Comparison of ENCODE assay signal across 19 mouse cellular contexts in genomic region chr1:106497999-106498398, GRCm38 (mm10).
DNase-seq lines count a peak whose midpoint lies in the region; ATAC-seq and TF ChIP-seq lines count a peak whose summit lies in the region.
"Had no signal": no experiment of that assay in that cellular context is flagged by ENCODE, and none has a peak within 500 bp of the region (broad histone marks: within the 10 kb centered on the region; RNA-seq: fewer than 3 reads in every experiment).

No protein-coding gene starts in this region.

- no peak overlapping the region for H3K4me2 ChIP-seq in forebrain, embryonic 14.5 days (ENCODE audit: low read length)
- no peak overlapping the region for H3K4me2 ChIP-seq in forebrain, embryonic 16.5 days (ENCODE audit: low read length)
- no peak overlapping the region for H3K4me2 ChIP-seq in hindbrain, postnatal 0 days (ENCODE audit: low read depth, low read length)
- H3K4me2 ChIP-seq in hindbrain, embryonic 11.5 days (replicated peaks; ENCODE audit: low read depth, low read length), result no peak overlapping the region
- no peak overlapping the region for H3K4me2 ChIP-seq in midbrain, postnatal 0 days (ENCODE audit: low read depth, low read length, poor library complexity, severe bottlenecking)
- no peak overlapping the region for H3K4me2 ChIP-seq in midbrain, embryonic 15.5 days
- H3K4me2 ChIP-seq: embryonic facial prominence, embryonic 12.5 days; forebrain, embryonic 13.5 days had no signal

- TF ChIP-seq CTCF in hindbrain, postnatal 0 days (IDR thresholded peaks at IDR 0.05; ENCODE audit: low read depth), result no peak
- TF ChIP-seq CTCF in midbrain, postnatal 0 days (IDR thresholded peaks at IDR 0.05), result no peak
- TF ChIP-seq CTCF in brain, embryonic 14.5 days (IDR thresholded peaks at IDR 0.05; ENCODE audit: borderline replicate concordance, extremely low read depth, insufficient read depth, insufficient read length), result no peak

- no peak overlapping the region for H3K9ac ChIP-seq in forebrain, embryonic 14.5 days (ENCODE audit: low read length)
- H3K9ac ChIP-seq in forebrain, embryonic 16.5 days (replicated peaks; ENCODE audit: low read depth, low read length), result no peak overlapping the region
- no peak overlapping the region for H3K9ac ChIP-seq in hindbrain, postnatal 0 days (replicated peaks; ENCODE audit: low read length)
- H3K9ac ChIP-seq in hindbrain, embryonic 11.5 days (ENCODE audit: low read depth, low read length), result no peak overlapping the region
- H3K9ac ChIP-seq in midbrain, postnatal 0 days (replicated peaks; ENCODE audit: low read length, poor library complexity, severe bottlenecking), result no peak overlapping the region
- H3K9ac ChIP-seq in midbrain, embryonic 15.5 days, result no peak overlapping the region
- H3K9ac ChIP-seq: embryonic facial prominence, embryonic 12.5 days; forebrain, embryonic 13.5 days; forebrain, postnatal 0 days had no signal

- H3K4me3 ChIP-seq in forebrain, embryonic 14.5 days (ENCODE audit: low read depth, low read length), result no peak overlapping the region
- H3K4me3 ChIP-seq in forebrain, embryonic 16.5 days (replicated peaks; ENCODE audit: low read length), result no peak overlapping the region
- H3K4me3 ChIP-seq in hindbrain, postnatal 0 days (ENCODE audit: low read length), result no peak overlapping the region
- no peak overlapping the region for H3K4me3 ChIP-seq in hindbrain, embryonic 11.5 days (ENCODE audit: low read depth, low read length)
- no peak overlapping the region for H3K4me3 ChIP-seq in midbrain, postnatal 0 days (ENCODE audit: low read depth, low read length)
- H3K4me3 ChIP-seq in midbrain, embryonic 15.5 days, result no peak overlapping the region
- H3K4me3 ChIP-seq: embryonic facial prominence, embryonic 10.5 days; embryonic facial prominence, embryonic 12.5 days; forebrain, embryonic 13.5 days had no signal

- no peaks in the 10 kb centered on the region for H3K9me3 ChIP-seq in forebrain, embryonic 14.5 days (replicated peaks; ENCODE audit: control insufficient read depth, low read length)
- H3K9me3 ChIP-seq in forebrain, embryonic 16.5 days (ENCODE audit: control insufficient read depth, low read length), result no peaks in the 10 kb centered on the region
- H3K9me3 ChIP-seq in hindbrain, postnatal 0 days (ENCODE audit: low read length), result no peaks in the 10 kb centered on the region
- H3K9me3 ChIP-seq in hindbrain, embryonic 11.5 days (ENCODE audit: control insufficient read depth, low read length), result no peaks in the 10 kb centered on the region
- H3K9me3 ChIP-seq in midbrain, postnatal 0 days (ENCODE audit: low read length), result no peaks in the 10 kb centered on the region
- H3K9me3 ChIP-seq in midbrain, embryonic 15.5 days, result no peaks in the 10 kb centered on the region
- H3K9me3 ChIP-seq: embryonic facial prominence, embryonic 10.5 days; embryonic facial prominence, embryonic 12.5 days; forebrain, embryonic 13.5 days had no signal

- H3K36me3 ChIP-seq in forebrain, embryonic 14.5 days (ENCODE audit: control insufficient read depth, insufficient read depth, low read length), result no peaks in the 10 kb centered on the region
- no peaks in the 10 kb centered on the region for H3K36me3 ChIP-seq in forebrain, embryonic 16.5 days (ENCODE audit: control insufficient read depth, insufficient read depth)
- H3K36me3 ChIP-seq in hindbrain, postnatal 0 days (ENCODE audit: insufficient read depth, low read length), result no peaks in the 10 kb centered on the region
- H3K36me3 ChIP-seq in hindbrain, embryonic 11.5 days (ENCODE audit: control insufficient read depth, insufficient read depth, low read length), result no peaks in the 10 kb centered on the region
- no peaks in the 10 kb centered on the region for H3K36me3 ChIP-seq in midbrain, postnatal 0 days (ENCODE audit: insufficient read depth, low read length)
- H3K36me3 ChIP-seq in midbrain, embryonic 15.5 days (replicated peaks), result no peaks in the 10 kb centered on the region
- H3K36me3 ChIP-seq: embryonic facial prominence, embryonic 10.5 days; embryonic facial prominence, embryonic 12.5 days had no signal

- no peaks in the 10 kb centered on the region for H3K27me3 ChIP-seq in forebrain, embryonic 14.5 days (replicated peaks; ENCODE audit: control insufficient read depth, insufficient read depth, low read length)
- H3K27me3 ChIP-seq in forebrain, embryonic 16.5 days (replicated peaks; ENCODE audit: control insufficient read depth, insufficient read depth, low read length), result no peaks in the 10 kb centered on the region
- no peaks in the 10 kb centered on the region for H3K27me3 ChIP-seq in hindbrain, postnatal 0 days (ENCODE audit: insufficient read depth, low read length)
- H3K27me3 ChIP-seq in hindbrain, embryonic 11.5 days (ENCODE audit: control insufficient read depth, insufficient read depth, low read length), result no peaks in the 10 kb centered on the region
- no peaks in the 10 kb centered on the region for H3K27me3 ChIP-seq in midbrain, postnatal 0 days (ENCODE audit: insufficient read depth, low read length)
- no peaks in the 10 kb centered on the region for H3K27me3 ChIP-seq in midbrain, embryonic 15.5 days (replicated peaks)
- H3K27me3 ChIP-seq: embryonic facial prominence, embryonic 12.5 days; forebrain, embryonic 13.5 days had no signal

- peak; percentile 49 for DNase-seq in forebrain, embryonic 14.5 days (ENCODE audit: low spot score)
- DNase-seq in hindbrain, postnatal 0 days (ENCODE audit: low spot score), result peak; percentile 68
- no peak for DNase-seq in hindbrain, embryonic 11.5 days (ENCODE audit: low spot score)
- DNase-seq in midbrain, postnatal 0 days (ENCODE audit: low spot score), result peak; percentile 53
- DNase-seq in brain, embryonic 14.5 days (ENCODE audit: low read depth), result peak; percentile 66
- DNase-seq in neural tube, embryonic 10.5 days (ENCODE audit: extremely low spot score, low spot score), result no peak
- DNase-seq: adrenal gland, adult 2 months; adrenal gland, postnatal 10 days; adrenal gland, postnatal 25 days; cerebellum, adult 11-12 months; cerebellum, adult 2 months; cerebellum, adult 9-11 months; cerebellum, postnatal 25 days; forebrain, postnatal 0 days had no signal

- TF ChIP-seq POLR2A in brain, embryonic 14.5 days (IDR thresholded peaks at IDR 0.05; ENCODE audit: borderline replicate concordance, extremely low read depth, insufficient read depth, insufficient read length, poor library complexity, severe bottlenecking), result no peak

- 49% methylated on average over 2 of the region's 2 CpGs for WGBS in forebrain, embryonic 14.5 days
- WGBS in forebrain, embryonic 16.5 days, result 47% methylated on average over 2 of the region's 2 CpGs
- 56% methylated on average over 2 of the region's 2 CpGs for WGBS in hindbrain, postnatal 0 days
- WGBS in hindbrain, embryonic 11.5 days, result 77% methylated on average over 2 of the region's 2 CpGs
- 71% methylated on average over 2 of the region's 2 CpGs for WGBS in midbrain, postnatal 0 days
- 69% methylated on average over 2 of the region's 2 CpGs for WGBS in midbrain, embryonic 15.5 days

- H3K4me1 ChIP-seq in forebrain, embryonic 14.5 days (ENCODE audit: control insufficient read depth, insufficient read depth, low read length), result no peaks in the 10 kb centered on the region; the same call in 1 of the 2 replicates
- 0 out of 2 replicates have a peak, but pooled peaks cover 2% of the 10 kb centered on the region for H3K4me1 ChIP-seq in forebrain, embryonic 16.5 days (replicated peaks; ENCODE audit: control insufficient read depth, insufficient read depth, low read length)
- no peaks in the 10 kb centered on the region for H3K4me1 ChIP-seq in hindbrain, postnatal 0 days (ENCODE audit: insufficient read depth, low read length)
- no peaks in the 10 kb centered on the region for H3K4me1 ChIP-seq in hindbrain, embryonic 11.5 days (replicated peaks; ENCODE audit: control insufficient read depth, insufficient read depth, low read length)
- no peaks in the 10 kb centered on the region for H3K4me1 ChIP-seq in midbrain, postnatal 0 days (ENCODE audit: insufficient read depth, low read length)
- no peaks in the 10 kb centered on the region for H3K4me1 ChIP-seq in midbrain, embryonic 15.5 days
- H3K4me1 ChIP-seq: embryonic facial prominence, embryonic 10.5 days; embryonic facial prominence, embryonic 12.5 days; forebrain, embryonic 13.5 days had no signal

- peak; percentile 52; the same call in 1 of the 2 replicates for ATAC-seq in forebrain, embryonic 14.5 days
- ATAC-seq in forebrain, embryonic 16.5 days, result no peak
- ATAC-seq in hindbrain, postnatal 0 days, result peak; percentile 62; the same call in 1 of the 2 replicates
- no peak for ATAC-seq in hindbrain, embryonic 11.5 days (ENCODE audit: low FRiP score)
- no peak for ATAC-seq in midbrain, postnatal 0 days (ENCODE audit: low FRiP score)
- no peak for ATAC-seq in midbrain, embryonic 15.5 days (replicated peaks)
- ATAC-seq: forebrain, embryonic 13.5 days; forebrain, postnatal 0 days had no signal

- no peak overlapping the region for H3K27ac ChIP-seq in forebrain, embryonic 14.5 days (ENCODE audit: low read depth, low read length)
- no peak overlapping the region for H3K27ac ChIP-seq in forebrain, embryonic 16.5 days (ENCODE audit: low read length)
- H3K27ac ChIP-seq in hindbrain, postnatal 0 days, result no peak overlapping the region
- no peak overlapping the region for H3K27ac ChIP-seq in hindbrain, embryonic 11.5 days (ENCODE audit: low read depth, low read length)
- no peak overlapping the region for H3K27ac ChIP-seq in midbrain, postnatal 0 days (ENCODE audit: low read depth, low read length)
- H3K27ac ChIP-seq in midbrain, embryonic 15.5 days, result no peak overlapping the region
- H3K27ac ChIP-seq: embryonic facial prominence, embryonic 10.5 days; embryonic facial prominence, embryonic 12.5 days; forebrain, embryonic 13.5 days had no signal

Comparison
In these comparisons a context has a peak if more than half of its experiments do, and no peak if none do; other contexts are left out.
1. ATAC-seq: peak in forebrain, embryonic 14.5 days (single experiment) and hindbrain, postnatal 0 days (single experiment); none in forebrain, embryonic 16.5 days (single experiment), hindbrain, embryonic 11.5 days (single experiment), midbrain, postnatal 0 days (single experiment) and midbrain, embryonic 15.5 days (single experiment).
2. DNase-seq: peak in forebrain, embryonic 14.5 days (single experiment), hindbrain, postnatal 0 days (single experiment), midbrain, postnatal 0 days (single experiment) and brain, embryonic 14.5 days (single experiment); none in hindbrain, embryonic 11.5 days (single experiment) and neural tube, embryonic 10.5 days (single experiment).